Mouse (Mus musculus): ENCODE results near the gene Zdhhc17. TPM values are rescaled to one million over a fixed set of nuclear protein-coding genes. Genes with fewer than 3 reads are reported as not detected.

The Zdhhc17 gene
- polyA plus RNA-seq (2011; ENCODE audit: insufficient read depth, insufficient read length, low read depth, missing spikeins) = 31.3 and 33.6 TPM in 2 replicates

- Histone ChIP-seq H3K27me3 (ENCODE audit: control insufficient read depth, insufficient read depth, low read length, poor library complexity, severe bottlenecking) (peaks cover 9% of the 10 kb centered on the region; the same call in 1 of the 2 replicates), H3K4me1 (ENCODE audit: control insufficient read depth, insufficient read depth, low read length) (no peaks in the 10 kb centered on the region), H3K27ac (ENCODE audit: insufficient read depth, low read length) (0 out of 2 replicates have a peak within 1 kb of the TSS, but pooled peaks have one; percentile 30), H3K9me3 (replicated peaks; ENCODE audit: control insufficient read depth, insufficient read depth, low read length, poor library complexity, severe bottlenecking) (0 out of 2 replicates have a peak, but pooled peaks cover 2% of the 10 kb centered on the region), H3K9ac (ENCODE audit: low read depth, poor library complexity, severe bottlenecking) (peak within 1 kb of the TSS; percentile 94), H3K4me3 (ENCODE audit: low read depth, low read length) (peak within 1 kb of the TSS; percentile 94), H3K36me3 (ENCODE audit: control insufficient read depth, insufficient read depth, low read length, poor library complexity, severe bottlenecking) (no peaks in the 10 kb centered on the region)
- TF ChIP-seq EP300 (IDR thresholded peaks at IDR 0.05; ENCODE audit: insufficient read depth, low read depth, low read length) (no peak), CTCF (IDR thresholded peaks at IDR 0.05; ENCODE audit: low read depth, low read length) (no peak), POLR2A (IDR thresholded peaks at IDR 0.05; ENCODE audit: insufficient read depth, low read length) (no peak)
Observed at GRCm38 (mm10) chr10:111009641-111010479, at the start of gene Zdhhc17. Gene Zdhhc17 (minus strand): TSS chr10:111010140.

- H3K27ac ChIP-seq (ENCODE audit: insufficient read depth, low read length) = no peak overlapping the region
- H3K9ac ChIP-seq (ENCODE audit: low read depth, poor library complexity, severe bottlenecking) = no peak overlapping the region
- H3K36me3 ChIP-seq (ENCODE audit: control insufficient read depth, insufficient read depth, low read length, poor library complexity, severe bottlenecking) = no peaks in the 10 kb centered on the region
- TF ChIP-seq CTCF (IDR thresholded peaks at IDR 0.05; ENCODE audit: low read depth, low read length) (no peak), EP300 (IDR thresholded peaks at IDR 0.05; ENCODE audit: insufficient read depth, low read depth, low read length) (no peak), POLR2A (IDR thresholded peaks at IDR 0.05; ENCODE audit: insufficient read depth, low read length) (no peak)
- H3K4me3 ChIP-seq (ENCODE audit: low read depth, low read length) = no peak overlapping the region
- no peaks in the 10 kb centered on the region for H3K4me1 ChIP-seq (ENCODE audit: control insufficient read depth, insufficient read depth, low read length)
- H3K9me3 ChIP-seq (replicated peaks; ENCODE audit: control insufficient read depth, insufficient read depth, low read length, poor library complexity, severe bottlenecking) = no peaks in the 10 kb centered on the region
- H3K27me3 ChIP-seq (ENCODE audit: control insufficient read depth, insufficient read depth, low read length, poor library complexity, severe bottlenecking) = no peaks in the 10 kb centered on the region
Observed at GRCm38 (mm10) chr10:111055770-111056169, 45.8 kb upstream of the Zdhhc17 start.

GRCm38 (mm10) chr10:111051606-111052005 is 41.7 kb upstream of the Zdhhc17 start:
- Histone ChIP-seq H3K4me1 (ENCODE audit: control insufficient read depth, insufficient read depth, low read length) (no peaks in the 10 kb centered on the region), H3K36me3 (ENCODE audit: control insufficient read depth, insufficient read depth, low read length, poor library complexity, severe bottlenecking) (no peaks in the 10 kb centered on the region), H3K9me3 (replicated peaks; ENCODE audit: control insufficient read depth, insufficient read depth, low read length, poor library complexity, severe bottlenecking) (no peaks in the 10 kb centered on the region), H3K4me3 (ENCODE audit: low read depth, low read length) (no peak overlapping the region), H3K9ac (ENCODE audit: low read depth, poor library complexity, severe bottlenecking) (no peak overlapping the region), H3K27ac (ENCODE audit: insufficient read depth, low read length) (no peak overlapping the region), H3K27me3 (ENCODE audit: control insufficient read depth, insufficient read depth, low read length, poor library complexity, severe bottlenecking) (no peaks in the 10 kb centered on the region)
- TF ChIP-seq POLR2A (IDR thresholded peaks at IDR 0.05; ENCODE audit: insufficient read depth, low read length) (no peak), EP300 (IDR thresholded peaks at IDR 0.05; ENCODE audit: insufficient read depth, low read depth, low read length) (no peak), CTCF (IDR thresholded peaks at IDR 0.05; ENCODE audit: low read depth, low read length) (no peak)

- no peaks in the 10 kb centered on the region for H3K4me1 ChIP-seq (ENCODE audit: control insufficient read depth, insufficient read depth, low read length)
- H3K36me3 ChIP-seq (ENCODE audit: control insufficient read depth, insufficient read depth, low read length, poor library complexity, severe bottlenecking) = no peaks in the 10 kb centered on the region
- TF ChIP-seq EP300 (IDR thresholded peaks at IDR 0.05; ENCODE audit: insufficient read depth, low read depth, low read length) (no peak), CTCF (IDR thresholded peaks at IDR 0.05; ENCODE audit: low read depth, low read length) (no peak), POLR2A (IDR thresholded peaks at IDR 0.05; ENCODE audit: insufficient read depth, low read length) (no peak)
- H3K9ac ChIP-seq (ENCODE audit: low read depth, poor library complexity, severe bottlenecking) = no peak overlapping the region
- no peaks in the 10 kb centered on the region for H3K27me3 ChIP-seq (ENCODE audit: control insufficient read depth, insufficient read depth, low read length, poor library complexity, severe bottlenecking)
- H3K4me3 ChIP-seq (ENCODE audit: low read depth, low read length) = no peak overlapping the region
- no peak overlapping the region for H3K27ac ChIP-seq (ENCODE audit: insufficient read depth, low read length)
- no peaks in the 10 kb centered on the region for H3K9me3 ChIP-seq (replicated peaks; ENCODE audit: control insufficient read depth, insufficient read depth, low read length, poor library complexity, severe bottlenecking)
Observed at GRCm38 (mm10) chr10:111050511-111050910, 40.6 kb upstream of the Zdhhc17 start.

- Histone ChIP-seq H3K27me3 (ENCODE audit: control insufficient read depth, insufficient read depth, low read length, poor library complexity, severe bottlenecking) (no peaks in the 10 kb centered on the region), H3K36me3 (ENCODE audit: control insufficient read depth, insufficient read depth, low read length, poor library complexity, severe bottlenecking) (no peaks in the 10 kb centered on the region), H3K27ac (ENCODE audit: insufficient read depth, low read length) (no peak overlapping the region), H3K4me3 (ENCODE audit: low read depth, low read length) (no peak overlapping the region), H3K9me3 (replicated peaks; ENCODE audit: control insufficient read depth, insufficient read depth, low read length, poor library complexity, severe bottlenecking) (no peaks in the 10 kb centered on the region), H3K9ac (ENCODE audit: low read depth, poor library complexity, severe bottlenecking) (no peak overlapping the region), H3K4me1 (ENCODE audit: control insufficient read depth, insufficient read depth, low read length) (no peaks in the 10 kb centered on the region)
- TF ChIP-seq CTCF (IDR thresholded peaks at IDR 0.05; ENCODE audit: low read depth, low read length) = no peak
- no peak for TF ChIP-seq EP300 (IDR thresholded peaks at IDR 0.05; ENCODE audit: insufficient read depth, low read depth, low read length)
- no peak for TF ChIP-seq POLR2A (IDR thresholded peaks at IDR 0.05; ENCODE audit: insufficient read depth, low read length)
Observed at GRCm38 (mm10) chr10:111050061-111050460, 40.1 kb upstream of the Zdhhc17 start.

- no peaks in the 10 kb centered on the region for H3K4me1 ChIP-seq (ENCODE audit: control insufficient read depth, insufficient read depth, low read length)
- no peak for TF ChIP-seq CTCF (IDR thresholded peaks at IDR 0.05; ENCODE audit: low read depth, low read length)
- TF ChIP-seq POLR2A (IDR thresholded peaks at IDR 0.05; ENCODE audit: insufficient read depth, low read length) = no peak
- no peak for TF ChIP-seq EP300 (IDR thresholded peaks at IDR 0.05; ENCODE audit: insufficient read depth, low read depth, low read length)
Observed at GRCm38 (mm10) chr10:111047895-111048294, 38.0 kb upstream of the Zdhhc17 start.

More at GRCm38 (mm10) chr10:111047895-111048294, 38.0 kb upstream of the Zdhhc17 start:
- Histone ChIP-seq H3K27me3 (ENCODE audit: control insufficient read depth, insufficient read depth, low read length, poor library complexity, severe bottlenecking) (no peaks in the 10 kb centered on the region), H3K9ac (ENCODE audit: low read depth, poor library complexity, severe bottlenecking) (no peak overlapping the region), H3K4me3 (ENCODE audit: low read depth, low read length) (no peak overlapping the region), H3K27ac (ENCODE audit: insufficient read depth, low read length) (no peak overlapping the region), H3K36me3 (ENCODE audit: control insufficient read depth, insufficient read depth, low read length, poor library complexity, severe bottlenecking) (no peaks in the 10 kb centered on the region), H3K9me3 (replicated peaks; ENCODE audit: control insufficient read depth, insufficient read depth, low read length, poor library complexity, severe bottlenecking) (no peaks in the 10 kb centered on the region; the same call in 1 of the 2 replicates)
